Mouse (Mus musculus): ENCODE measurements at regions not wholly inside any gene's neighbourhood (a gene's known extent, or its start where the extent isn't known, plus 50 kb on each side); places are given as distances from the start of the nearest gene placed in this dataset.

DNA sequence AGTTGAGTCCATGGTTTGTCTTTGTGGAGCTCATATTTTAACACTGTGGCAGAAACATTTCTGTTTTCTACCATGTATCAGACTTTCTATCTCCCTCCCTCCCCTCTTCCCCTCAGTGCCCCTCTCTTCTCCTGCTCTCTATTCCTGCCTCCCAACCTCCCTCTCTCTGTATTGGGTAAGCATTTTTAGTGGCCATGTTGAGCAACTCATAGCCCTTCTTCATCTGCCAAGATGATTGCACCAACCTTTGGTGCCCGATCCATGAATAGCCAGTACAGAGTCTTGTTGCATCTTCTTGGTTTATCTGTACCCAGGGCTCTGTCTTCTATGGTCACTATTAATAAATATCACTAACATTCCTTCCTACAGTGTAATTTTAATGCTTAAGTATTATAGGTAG lies 2630.6 kb upstream of the Gm7489 start:
- ATAC-seq (replicated peaks; ENCODE audit: low FRiP score, low TSS enrichment, low read depth) (no peak), DNase-seq (ENCODE audit: low spot score) (no peak)
- Histone ChIP-seq H3K9me3 (ENCODE audit: control insufficient read depth, low read length) (no peaks in the 10 kb centered on the region), H3K4me2 (ENCODE audit: low read length) (no peak overlapping the region), H3K9ac (ENCODE audit: low read length) (no peak overlapping the region), H3K4me1 (replicated peaks; ENCODE audit: control insufficient read depth, insufficient read depth, low read length) (no peaks in the 10 kb centered on the region), H3K27me3 (replicated peaks; ENCODE audit: control insufficient read depth, insufficient read depth, low read length) (no peaks in the 10 kb centered on the region), H3K36me3 (ENCODE audit: control insufficient read depth, insufficient read depth, low read length) (no peaks in the 10 kb centered on the region), H3K27ac (ENCODE audit: low read depth) (no peak overlapping the region), H3K4me3 (ENCODE audit: low read depth, low read length) (no peak overlapping the region)
- WGBS: 90% methylated on average over 1 of the region's 1 CpGs

DNA sequence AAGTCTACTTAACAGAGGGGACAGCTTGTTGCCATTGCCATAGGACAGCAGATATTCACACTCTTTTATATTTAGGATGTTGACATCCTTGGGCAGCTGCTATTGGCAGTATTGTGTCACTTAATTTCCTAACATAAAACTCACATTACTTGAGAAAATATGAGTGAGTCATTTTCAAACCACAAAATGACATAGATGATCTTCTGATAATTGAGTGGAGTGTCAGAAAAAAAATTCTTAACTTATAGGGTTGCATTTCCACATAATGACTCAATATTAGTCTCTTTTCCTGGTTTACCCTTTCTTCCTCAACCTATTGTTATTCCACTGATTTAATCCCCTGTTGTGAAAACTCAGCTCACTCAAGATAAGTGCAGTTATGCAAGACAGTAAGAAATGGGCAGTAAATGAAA lies 2629.5 kb upstream of the Gm7489 start:
- DNase-seq (ENCODE audit: low spot score): no peak

DNA sequence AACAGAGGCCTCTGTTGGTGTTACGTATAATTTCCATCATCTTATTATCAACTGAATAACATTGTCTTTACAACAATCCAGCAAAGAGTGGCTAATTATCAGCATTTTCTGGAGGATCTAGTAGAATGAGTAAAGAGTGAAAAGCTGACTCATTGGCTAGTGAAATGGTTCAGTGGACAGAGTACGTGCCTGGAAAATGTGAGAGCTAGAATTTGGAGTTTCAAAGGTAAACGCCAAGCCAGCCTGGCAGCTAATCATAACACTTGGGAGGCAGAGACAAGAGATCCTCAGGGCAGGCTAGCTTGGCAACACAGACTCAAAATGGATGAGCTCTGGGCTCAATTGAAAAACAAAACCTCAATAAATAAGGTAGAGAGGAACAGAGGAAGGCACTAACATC lies 2628.0 kb upstream of the Gm7489 start:
- DNase-seq (ENCODE audit: low spot score) (no peak), ATAC-seq (replicated peaks; ENCODE audit: low FRiP score, low TSS enrichment, low read depth) (no peak)
- H3K9me3 ChIP-seq (ENCODE audit: control insufficient read depth, low read length): no peaks in the 10 kb centered on the region
- H3K27ac ChIP-seq (ENCODE audit: low read depth): no peak overlapping the region
- H3K36me3 ChIP-seq (ENCODE audit: control insufficient read depth, insufficient read depth, low read length): no peaks in the 10 kb centered on the region
- H3K9ac ChIP-seq (ENCODE audit: low read length): no peak overlapping the region
- no peak overlapping the region for H3K4me2 ChIP-seq (ENCODE audit: low read length)
- 55% methylated on average over 3 of the region's 3 CpGs for WGBS
- H3K27me3 ChIP-seq (replicated peaks; ENCODE audit: control insufficient read depth, insufficient read depth, low read length): no peaks in the 10 kb centered on the region
- no peaks in the 10 kb centered on the region for H3K4me1 ChIP-seq (replicated peaks; ENCODE audit: control insufficient read depth, insufficient read depth, low read length)
- H3K4me3 ChIP-seq (ENCODE audit: low read depth, low read length): no peak overlapping the region

More for the DNA sequence above, 2629.5 kb upstream of the Gm7489 start:
- no peak for ATAC-seq (replicated peaks; ENCODE audit: low FRiP score, low TSS enrichment, low read depth)
- Histone ChIP-seq H3K4me1 (replicated peaks; ENCODE audit: control insufficient read depth, insufficient read depth, low read length) (no peaks in the 10 kb centered on the region), H3K36me3 (ENCODE audit: control insufficient read depth, insufficient read depth, low read length) (no peaks in the 10 kb centered on the region), H3K9me3 (ENCODE audit: control insufficient read depth, low read length) (no peaks in the 10 kb centered on the region), H3K4me2 (ENCODE audit: low read length) (no peak overlapping the region), H3K4me3 (ENCODE audit: low read depth, low read length) (no peak overlapping the region), H3K27ac (ENCODE audit: low read depth) (no peak overlapping the region), H3K27me3 (replicated peaks; ENCODE audit: control insufficient read depth, insufficient read depth, low read length) (no peaks in the 10 kb centered on the region), H3K9ac (ENCODE audit: low read length) (no peak overlapping the region)

DNA sequence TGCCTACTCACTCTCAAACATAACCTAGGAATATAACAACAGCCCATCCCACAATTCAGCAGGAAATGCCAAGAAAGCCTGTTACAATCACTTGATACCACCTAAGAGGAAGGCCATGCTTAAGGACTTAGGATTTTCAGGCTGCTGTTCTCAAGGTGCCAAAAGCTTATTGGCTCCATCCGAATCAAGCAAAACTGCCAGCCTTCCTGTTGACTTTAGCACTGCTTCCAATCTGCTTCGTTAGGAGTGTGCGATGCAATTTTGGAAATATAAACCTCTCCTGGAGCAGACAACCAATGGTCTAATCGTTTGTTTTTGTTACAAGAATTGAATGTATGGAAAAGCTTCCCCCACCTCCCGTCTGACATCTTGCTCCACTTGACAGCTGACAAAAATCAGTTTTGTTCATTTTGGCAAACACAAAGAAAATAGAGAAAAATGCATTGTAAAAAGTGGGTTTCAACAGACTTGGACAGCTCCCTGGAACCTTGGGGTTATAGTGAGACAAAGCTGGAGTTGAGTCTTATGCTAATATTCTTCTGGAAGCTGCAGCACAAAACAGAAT lies 2620.0 kb upstream of the Gm7489 start:
- 70% methylated on average over 5 of the region's 5 CpGs for WGBS
- Histone ChIP-seq H3K27ac (ENCODE audit: low read depth) (no peak overlapping the region), H3K4me3 (ENCODE audit: low read depth, low read length) (no peak overlapping the region), H3K36me3 (ENCODE audit: control insufficient read depth, insufficient read depth, low read length) (no peaks in the 10 kb centered on the region), H3K4me2 (ENCODE audit: low read length) (no peak overlapping the region), H3K9me3 (ENCODE audit: control insufficient read depth, low read length) (no peaks in the 10 kb centered on the region), H3K27me3 (replicated peaks; ENCODE audit: control insufficient read depth, insufficient read depth, low read length) (no peaks in the 10 kb centered on the region), H3K4me1 (replicated peaks; ENCODE audit: control insufficient read depth, insufficient read depth, low read length) (no peaks in the 10 kb centered on the region), H3K9ac (ENCODE audit: low read length) (no peak overlapping the region)
- ATAC-seq (replicated peaks; ENCODE audit: low FRiP score, low TSS enrichment, low read depth) (no peak), DNase-seq (ENCODE audit: low spot score) (no peak)

DNA sequence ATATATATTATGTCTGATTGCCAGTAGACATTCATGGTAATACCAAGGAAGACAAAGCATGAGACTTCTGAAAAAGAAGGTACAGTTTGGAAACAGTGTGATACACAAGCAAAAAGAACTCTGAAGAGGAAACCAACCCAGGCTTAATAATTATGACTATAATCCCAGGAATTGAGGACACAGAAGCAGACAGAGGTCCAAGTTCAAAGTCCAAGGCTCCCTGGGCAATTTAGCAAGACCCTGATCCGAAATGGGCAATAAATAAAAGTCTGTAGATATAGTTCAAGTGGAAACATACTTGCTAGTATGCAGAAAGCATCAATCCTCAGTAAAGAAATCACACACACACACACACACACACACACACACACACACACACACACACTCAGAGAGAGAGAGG lies 2618.7 kb upstream of the Gm7489 start:
- ATAC-seq (replicated peaks; ENCODE audit: low FRiP score, low TSS enrichment, low read depth): no peak
- Histone ChIP-seq H3K27ac (ENCODE audit: low read depth) (no peak overlapping the region), H3K27me3 (replicated peaks; ENCODE audit: control insufficient read depth, insufficient read depth, low read length) (no peaks in the 10 kb centered on the region), H3K4me1 (replicated peaks; ENCODE audit: control insufficient read depth, insufficient read depth, low read length) (no peaks in the 10 kb centered on the region), H3K36me3 (ENCODE audit: control insufficient read depth, insufficient read depth, low read length) (no peaks in the 10 kb centered on the region), H3K9me3 (ENCODE audit: control insufficient read depth, low read length) (no peaks in the 10 kb centered on the region), H3K9ac (ENCODE audit: low read length) (no peak overlapping the region), H3K4me2 (ENCODE audit: low read length) (no peak overlapping the region), H3K4me3 (ENCODE audit: low read depth, low read length) (no peak overlapping the region)
- DNase-seq (ENCODE audit: low spot score): no peak
- WGBS: 60% methylated on average over 1 of the region's 1 CpGs

DNA sequence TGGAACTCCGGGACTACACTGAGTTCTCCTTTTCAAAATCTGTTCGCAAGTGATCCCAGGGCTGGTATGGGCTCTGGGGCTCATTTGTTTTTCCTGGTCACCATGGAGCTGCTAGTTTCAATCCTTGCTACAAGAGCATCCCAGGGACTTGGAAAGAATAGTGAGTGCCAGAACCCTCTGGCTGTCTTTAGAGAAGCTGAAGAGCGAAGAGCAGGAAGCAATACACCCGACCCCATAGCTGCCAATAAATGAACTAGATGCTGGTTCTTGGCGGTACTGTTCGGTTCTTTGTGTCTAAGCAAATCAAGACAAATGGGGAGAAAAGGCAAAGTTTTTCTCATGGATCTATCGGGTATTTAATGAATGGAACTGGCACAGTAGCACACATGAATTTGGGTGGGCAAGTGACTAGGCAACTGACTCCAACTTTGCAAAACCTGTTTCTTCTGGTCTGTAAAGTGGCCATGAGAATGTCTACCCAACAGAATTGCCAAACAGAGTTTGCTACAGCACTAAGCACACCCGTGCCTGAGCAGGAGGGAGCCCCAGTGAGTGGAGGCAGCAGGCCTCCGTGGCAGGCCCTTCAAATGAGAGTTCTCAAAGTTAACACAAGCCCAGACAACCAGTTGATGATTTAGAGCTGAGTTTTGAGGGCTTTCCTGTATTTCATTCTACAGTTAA lies 2612.9 kb upstream of the Gm7489 start:
- Histone ChIP-seq H3K4me3 (ENCODE audit: low read depth, low read length) (no peak overlapping the region), H3K9me3 (ENCODE audit: control insufficient read depth, low read length) (no peaks in the 10 kb centered on the region), H3K4me1 (replicated peaks; ENCODE audit: control insufficient read depth, insufficient read depth, low read length) (no peaks in the 10 kb centered on the region), H3K4me2 (ENCODE audit: low read length) (no peak overlapping the region), H3K27me3 (replicated peaks; ENCODE audit: control insufficient read depth, insufficient read depth, low read length) (no peaks in the 10 kb centered on the region), H3K9ac (ENCODE audit: low read length) (no peak overlapping the region), H3K36me3 (ENCODE audit: control insufficient read depth, insufficient read depth, low read length) (no peaks in the 10 kb centered on the region), H3K27ac (ENCODE audit: low read depth) (no peak overlapping the region)
- ATAC-seq (replicated peaks; ENCODE audit: low FRiP score, low TSS enrichment, low read depth) (no peak), DNase-seq (ENCODE audit: low spot score) (no peak)
- WGBS: 78% methylated on average over 9 of the region's 9 CpGs

DNA sequence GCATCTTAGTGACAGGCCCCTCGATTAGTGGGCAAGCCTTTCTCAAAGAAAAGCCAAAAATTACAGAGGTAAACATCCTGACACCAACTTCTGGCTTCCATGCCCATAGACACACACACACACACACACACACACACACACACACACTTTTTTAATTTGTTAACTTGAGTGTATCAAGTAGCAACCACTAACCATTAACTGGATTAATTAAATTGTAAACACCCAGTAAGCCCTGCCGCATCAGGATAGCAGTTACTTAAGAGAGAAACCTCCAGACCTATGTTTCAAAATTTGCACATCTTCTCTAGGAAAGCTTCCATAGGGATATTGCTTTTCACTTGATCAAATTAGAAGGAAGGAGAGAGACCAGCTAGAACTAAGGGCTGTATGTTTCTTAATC lies 2599.4 kb upstream of the Gm7489 start:
- H3K27me3 ChIP-seq (replicated peaks; ENCODE audit: control insufficient read depth, insufficient read depth, low read length): no peaks in the 10 kb centered on the region
- H3K9ac ChIP-seq (ENCODE audit: low read length): no peak overlapping the region
- no peaks in the 10 kb centered on the region for H3K36me3 ChIP-seq (ENCODE audit: control insufficient read depth, insufficient read depth, low read length)
- no peak for DNase-seq (ENCODE audit: low spot score)
- 48% methylated on average over 2 of the region's 2 CpGs for WGBS
- H3K27ac ChIP-seq (ENCODE audit: low read depth): no peak overlapping the region
- H3K4me2 ChIP-seq (ENCODE audit: low read length): no peak overlapping the region
- H3K4me1 ChIP-seq (replicated peaks; ENCODE audit: control insufficient read depth, insufficient read depth, low read length): no peaks in the 10 kb centered on the region
- ATAC-seq (replicated peaks; ENCODE audit: low FRiP score, low TSS enrichment, low read depth): no peak
- no peaks in the 10 kb centered on the region for H3K9me3 ChIP-seq (ENCODE audit: control insufficient read depth, low read length)
- H3K4me3 ChIP-seq (ENCODE audit: low read depth, low read length): no peak overlapping the region

DNA sequence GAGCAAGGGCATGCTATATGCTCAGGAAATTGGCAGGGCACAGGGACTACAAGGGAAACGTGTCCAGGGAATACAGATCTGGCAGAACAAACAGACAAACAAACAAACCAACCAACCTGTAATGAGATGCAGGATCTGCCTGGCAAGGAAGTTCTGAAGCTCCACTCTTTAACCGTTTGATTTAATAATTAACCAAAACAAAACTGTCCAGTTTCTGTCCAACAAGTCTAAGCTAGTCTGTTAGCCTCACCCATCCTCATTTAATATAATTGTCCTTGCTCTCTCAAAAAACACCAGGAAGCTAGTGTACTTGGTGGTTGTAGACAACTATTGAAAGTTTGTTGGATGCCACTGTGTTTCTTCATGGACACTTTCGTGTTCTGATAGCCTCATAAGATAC lies 2598.4 kb upstream of the Gm7489 start:
- ATAC-seq (replicated peaks; ENCODE audit: low FRiP score, low TSS enrichment, low read depth) (no peak), DNase-seq (ENCODE audit: low spot score) (no peak)
- no peak overlapping the region for H3K4me2 ChIP-seq (ENCODE audit: low read length)
- 70% methylated on average over 3 of the region's 3 CpGs for WGBS
- H3K27ac ChIP-seq (ENCODE audit: low read depth): no peak overlapping the region
- no peak overlapping the region for H3K4me3 ChIP-seq (ENCODE audit: low read depth, low read length)
- no peaks in the 10 kb centered on the region for H3K36me3 ChIP-seq (ENCODE audit: control insufficient read depth, insufficient read depth, low read length)
- no peaks in the 10 kb centered on the region for H3K9me3 ChIP-seq (ENCODE audit: control insufficient read depth, low read length)
- H3K9ac ChIP-seq (ENCODE audit: low read length): no peak overlapping the region
- H3K4me1 ChIP-seq (replicated peaks; ENCODE audit: control insufficient read depth, insufficient read depth, low read length): no peaks in the 10 kb centered on the region
- no peaks in the 10 kb centered on the region for H3K27me3 ChIP-seq (replicated peaks; ENCODE audit: control insufficient read depth, insufficient read depth, low read length)

DNA sequence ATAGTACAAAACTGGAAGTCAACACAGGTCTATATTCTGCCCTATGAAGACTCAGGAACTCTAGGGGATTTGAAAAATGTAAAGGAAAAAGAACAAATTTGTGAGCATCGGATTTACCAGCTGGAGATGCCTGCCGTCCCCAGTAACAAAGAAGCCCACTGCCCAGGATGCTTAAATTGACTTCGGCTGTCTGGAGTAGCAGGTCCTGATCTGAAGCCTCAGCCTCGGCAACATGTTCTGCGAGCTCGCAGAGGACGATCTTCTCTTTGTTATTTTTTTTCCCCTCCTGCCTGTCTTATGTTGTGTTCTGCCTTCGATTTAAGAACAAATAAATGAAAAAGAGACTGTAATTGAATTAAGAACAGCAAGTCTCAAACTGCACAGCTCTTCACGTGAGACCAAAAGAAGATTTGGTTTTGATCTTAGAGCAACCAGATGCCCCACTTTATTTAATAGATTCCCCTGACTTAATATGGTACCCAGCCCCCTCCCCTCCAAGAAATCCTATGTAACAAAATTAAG lies 2595.7 kb upstream of the Gm7489 start:
- H3K4me2 ChIP-seq (ENCODE audit: low read length): peak overlapping the region; percentile 45
- no peak overlapping the region for H3K27ac ChIP-seq (ENCODE audit: low read depth)
- ATAC-seq (replicated peaks; ENCODE audit: low FRiP score, low TSS enrichment, low read depth) (no peak), DNase-seq (ENCODE audit: low spot score) (peak; percentile 55)
- H3K36me3 ChIP-seq (ENCODE audit: control insufficient read depth, insufficient read depth, low read length): no peaks in the 10 kb centered on the region
- no peaks in the 10 kb centered on the region for H3K4me1 ChIP-seq (replicated peaks; ENCODE audit: control insufficient read depth, insufficient read depth, low read length)
- H3K9me3 ChIP-seq (ENCODE audit: control insufficient read depth, low read length): no peaks in the 10 kb centered on the region
- no peak overlapping the region for H3K4me3 ChIP-seq (ENCODE audit: low read depth, low read length)
- no peak overlapping the region for H3K9ac ChIP-seq (ENCODE audit: low read length)
- H3K27me3 ChIP-seq (replicated peaks; ENCODE audit: control insufficient read depth, insufficient read depth, low read length): no peaks in the 10 kb centered on the region
- 50% methylated on average over 9 of the region's 9 CpGs for WGBS

Measured in intestine, embryonic 14.5 days (tissue).